Mouse (Mus musculus) limb, embryonic 11.5 days (tissue): Measurements from ENCODE around the gene Akap5. TPM values are rescaled to one million over a fixed set of nuclear protein-coding genes. Genes with fewer than 3 reads are reported as not detected.

Experiments used
- ATAC-seq: fragments of 200-750 bp; cut with Nextera tagmentation; 2 replicates; pipeline ENCODE4 v1.8.0; 2017; ENCODE audit warnings: low read depth; ENCODE audit not compliant: insufficient number of reproducible peaks, low FRiP score, low TSS enrichment
- DNase-seq: peaks from one replicate; pipeline ENCODE4 v3.0.0-alpha.2; 2015; ENCODE audit warnings: low spot score
- H3K27ac ChIP-seq: fragments of 300-500 bp; sonication (generic); replicated peaks from 2 replicates; pipeline ENCODE4 v1.5.1; 2014; ENCODE audit warnings: low read depth, mild to moderate bottlenecking, low read length
- H3K27me3 ChIP-seq: fragments of 300-500 bp; sonication (generic); 2 replicates; pipeline ENCODE4 v1.6.1; 2014; ENCODE audit warnings: mild to moderate bottlenecking, low read length, mixed read lengths; ENCODE audit not compliant: control insufficient read depth, insufficient read depth
- H3K36me3 ChIP-seq: fragments of 300-500 bp; sonication (generic); 2 replicates; pipeline ENCODE4 v1.6.1; 2014; ENCODE audit warnings: mild to moderate bottlenecking, low read length, moderate library complexity, mixed read lengths; ENCODE audit not compliant: control insufficient read depth, insufficient read depth
- H3K4me1 ChIP-seq: fragments of 300-500 bp; sonication (generic); 2 replicates; pipeline ENCODE4 v1.6.1; 2014; ENCODE audit warnings: low read length, mixed read lengths; ENCODE audit not compliant: control insufficient read depth, insufficient read depth
- H3K4me2 ChIP-seq: fragments of 300-500 bp; sonication (generic); 2 replicates; pipeline ENCODE4 v1.6.1; 2014; ENCODE audit warnings: low read depth, mild to moderate bottlenecking, moderate library complexity; ENCODE audit not compliant: severe bottlenecking
- H3K4me3 ChIP-seq: fragments of 300-500 bp; sonication (generic); 2 replicates; pipeline ENCODE4 v1.5.1; 2014; ENCODE audit warnings: low read depth, low read length
- H3K9ac ChIP-seq: fragments of 300-500 bp; sonication (generic); 2 replicates; pipeline ENCODE4 v1.6.1; 2014; ENCODE audit warnings: mild to moderate bottlenecking, low read length
- H3K9me3 ChIP-seq: fragments of 300-500 bp; sonication (generic); 2 replicates; pipeline ENCODE4 v1.6.1; 2016; ENCODE audit warnings: low read length; ENCODE audit not compliant: control insufficient read depth
- WGBS: fragments of 180-500 bp; shearing (Covaris S2); extraction: QIAGEN DNeasy Blood & Tissue Kit; methylation state at CpG from one replicate; pipeline ENCODE4 v1.1.7; 2014; 5-methylcytosine and 5-hydroxymethylcytosine counted together
- polyA plus RNA-seq: library from polyadenylated mRNA; unstranded; fragments of >200 nt; fragmentation: Nextera tagmentation; extraction: Ambion mirVana; gene quantifications from 2 replicates; pipeline ENCODE4 v1.2.1, GENCODE M21; 2014

Akap5 gene
- polyA plus RNA-seq, 1 experiment from 2014 or later: 1.4 TPM

DNA sequence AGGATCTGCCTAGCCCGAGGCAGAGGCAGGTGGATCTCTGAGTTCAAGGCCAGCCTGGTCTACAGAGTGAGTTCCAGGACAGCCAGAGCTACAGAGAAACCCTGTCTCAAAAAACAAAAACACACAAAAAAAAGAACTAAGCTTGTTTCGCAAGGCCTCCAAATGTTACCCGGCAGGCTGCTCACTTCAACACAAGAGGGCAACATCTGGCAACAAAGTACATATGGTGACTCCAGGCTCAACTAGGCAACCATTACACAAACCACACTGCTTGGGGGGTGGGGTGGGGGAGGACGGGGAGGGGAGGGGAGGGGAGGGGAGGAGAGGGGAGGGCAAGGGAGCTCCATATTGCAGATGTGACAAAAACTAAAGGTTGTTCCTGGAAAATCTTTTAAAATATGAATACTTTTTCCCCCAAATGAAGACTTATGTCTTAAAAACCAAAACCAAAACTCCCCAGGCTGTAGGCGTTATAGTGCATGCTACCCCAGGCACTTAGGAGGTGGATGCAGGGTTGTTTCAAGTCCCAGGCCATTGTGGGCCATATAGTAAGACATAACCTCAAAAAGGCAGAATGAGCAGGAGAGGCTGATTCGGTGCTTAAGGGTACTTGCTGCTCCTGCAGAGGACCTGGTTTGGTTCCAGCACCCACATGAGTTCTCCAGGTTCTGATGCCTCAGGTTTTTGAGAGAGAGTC lies 21.2 kb downstream of the Akap5 start:
- no peaks in the 10 kb centered on the region for H3K4me1 ChIP-seq
- WGBS: 84% methylated on average over 5 of the region's 6 CpGs
- no peak for DNase-seq
- H3K36me3 ChIP-seq: peaks cover 3% of the 10 kb centered on the region; the same call in 1 of the 2 replicates
- H3K9ac ChIP-seq: no peak overlapping the region
- no peak for ATAC-seq
- H3K4me3 ChIP-seq: no peak overlapping the region
- no peaks in the 10 kb centered on the region for H3K9me3 ChIP-seq
- H3K4me2 ChIP-seq: no peak overlapping the region
- H3K27me3 ChIP-seq: no peaks in the 10 kb centered on the region
- H3K27ac ChIP-seq: no peak overlapping the region

- Histone ChIP-seq H3K4me2 (no peak overlapping the region), H3K4me1 (no peaks in the 10 kb centered on the region), H3K36me3 (peaks cover 3% of the 10 kb centered on the region; the same call in 1 of the 2 replicates), H3K9me3 (no peaks in the 10 kb centered on the region), H3K4me3 (no peak overlapping the region), H3K27me3 (no peaks in the 10 kb centered on the region), H3K27ac (no peak overlapping the region), H3K9ac (no peak overlapping the region)
- 78% methylated on average over 8 of the region's 8 CpGs for WGBS
- DNase-seq (no peak), ATAC-seq (no peak)
These were observed 25.1 kb downstream of the Akap5 start for GRCm38 (mm10) chr12:76349680-76350220.

- Histone ChIP-seq H3K9ac (no peak overlapping the region), H3K4me1 (no peaks in the 10 kb centered on the region), H3K4me3 (no peak overlapping the region), H3K36me3 (no peaks in the 10 kb centered on the region), H3K27ac (no peak overlapping the region), H3K4me2 (no peak overlapping the region), H3K9me3 (no peaks in the 10 kb centered on the region), H3K27me3 (no peaks in the 10 kb centered on the region)
- WGBS: 87% methylated on average over 1 of the region's 1 CpGs
- ATAC-seq: no peak
- DNase-seq: no peak
These were observed 36.2 kb downstream of the Akap5 start for GRCm38 (mm10) chr12:76360868-76361267.

DNA sequence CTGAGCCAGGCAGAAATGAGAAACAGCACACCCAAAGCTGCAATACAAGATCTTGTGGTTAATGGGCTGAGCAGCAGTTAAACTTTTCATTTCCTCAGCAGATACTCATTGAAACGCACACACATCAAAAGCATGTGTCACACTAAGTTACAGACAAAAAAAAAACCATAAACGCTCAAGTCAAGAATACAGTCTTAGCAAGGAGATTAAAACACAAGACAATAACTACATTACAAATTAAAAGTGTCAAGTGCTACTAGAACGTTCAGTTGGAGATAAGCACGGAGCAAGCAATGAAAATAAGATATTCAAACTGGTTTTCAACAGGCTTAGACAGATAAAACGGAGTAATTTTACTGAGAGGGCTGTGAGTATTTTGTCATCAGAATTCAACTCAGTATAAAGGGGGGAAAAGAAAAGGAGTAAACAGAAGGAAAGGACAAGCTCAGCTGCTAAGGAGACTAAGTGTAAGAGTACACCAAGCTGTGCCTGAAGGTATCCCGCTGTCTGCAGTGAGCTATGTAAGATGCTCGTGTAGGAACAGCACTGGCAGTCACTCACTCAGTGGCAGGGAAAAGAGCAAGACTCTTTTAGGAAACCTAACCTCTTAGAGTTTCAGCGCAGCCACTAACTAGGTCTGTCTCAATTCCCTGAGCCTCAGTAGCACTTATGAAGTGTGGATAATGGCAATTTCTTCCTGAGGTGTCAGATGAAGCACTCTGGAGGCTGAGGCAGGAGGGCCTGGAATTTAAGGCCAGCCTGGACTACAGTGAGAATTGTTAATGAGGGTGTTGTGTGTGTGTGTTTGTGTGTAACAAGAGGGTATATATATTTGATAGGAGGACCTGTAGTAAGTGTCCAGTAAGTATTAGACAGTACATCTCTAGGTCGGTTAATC lies 37.0 kb downstream of the Akap5 start:
- no peak overlapping the region for H3K4me3 ChIP-seq
- H3K4me1 ChIP-seq: no peaks in the 10 kb centered on the region
- no peaks in the 10 kb centered on the region for H3K27me3 ChIP-seq
- no peaks in the 10 kb centered on the region for H3K9me3 ChIP-seq
- H3K4me2 ChIP-seq: no peak overlapping the region
- ATAC-seq (no peak), DNase-seq (no peak)
- 58% methylated on average over 9 of the region's 9 CpGs for WGBS
- H3K36me3 ChIP-seq: no peaks in the 10 kb centered on the region
- H3K9ac ChIP-seq: no peak overlapping the region
- no peak overlapping the region for H3K27ac ChIP-seq

DNA sequence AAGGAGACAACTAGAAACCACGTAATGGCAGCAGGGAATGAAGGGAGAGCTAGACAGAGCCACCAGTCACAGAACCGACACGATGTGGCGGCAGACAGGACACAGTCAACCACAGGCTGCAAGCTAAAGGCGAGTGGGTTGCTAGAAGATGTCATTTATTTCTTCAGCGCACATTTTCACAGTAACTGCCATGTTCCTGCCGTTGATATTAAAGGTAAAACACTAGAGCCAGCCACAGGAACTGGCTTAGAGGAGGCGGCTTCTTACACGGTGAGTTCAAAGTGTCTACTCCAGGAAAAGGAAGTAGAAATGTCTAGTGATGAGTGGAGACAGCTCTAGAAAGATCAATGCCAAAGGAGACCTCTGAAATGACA lies 37.6 kb downstream of the Akap5 start:
- ATAC-seq: no peak
- Histone ChIP-seq H3K36me3 (no peaks in the 10 kb centered on the region), H3K27me3 (no peaks in the 10 kb centered on the region), H3K4me2 (no peak overlapping the region), H3K9ac (no peak overlapping the region), H3K27ac (no peak overlapping the region), H3K4me3 (no peak overlapping the region), H3K4me1 (peaks cover 6% of the 10 kb centered on the region), H3K9me3 (no peaks in the 10 kb centered on the region)
- WGBS: 89% methylated on average over 9 of the region's 9 CpGs
- DNase-seq: no peak

GRCm38 (mm10) chr12:76366276-76366675 lies 41.6 kb downstream of the Akap5 start:
- Histone ChIP-seq H3K27ac (no peak overlapping the region), H3K9me3 (no peaks in the 10 kb centered on the region), H3K9ac (no peak overlapping the region), H3K4me1 (peaks cover 21% of the 10 kb centered on the region), H3K36me3 (no peaks in the 10 kb centered on the region), H3K4me3 (no peak overlapping the region), H3K4me2 (no peak overlapping the region), H3K27me3 (no peaks in the 10 kb centered on the region)
- DNase-seq: no peak
- no peak for ATAC-seq
- WGBS: 82% methylated on average over 3 of the region's 3 CpGs

GRCm38 (mm10) chr12:76367096-76367995 lies 42.7 kb downstream of the Akap5 start:
- Histone ChIP-seq H3K4me3 (peak overlapping the region; percentile 11; the same call in 1 of the 2 replicates), H3K9me3 (no peaks in the 10 kb centered on the region), H3K4me2 (peak overlapping the region; percentile 84), H3K4me1 (peaks cover 23% of the 10 kb centered on the region), H3K27ac (no peak overlapping the region), H3K9ac (0 out of 2 replicates have a peak overlapping the region, but pooled peaks have one; percentile 9), H3K27me3 (no peaks in the 10 kb centered on the region), H3K36me3 (no peaks in the 10 kb centered on the region)
- DNase-seq: peak; percentile 58
- WGBS: 18% methylated on average over 14 of the region's 14 CpGs
- ATAC-seq: no peak
